Mouse (Mus musculus) induced T-regulatory cell, adult 2 months (primary cell): ENCODE measurements around the gene Krtap1-4.
"Not testable (repeated sequence)": the region's sequence is repeated elsewhere in the genome, so short reads cannot be mapped to it uniquely, and the experiment has no call there.

ENCODE experiments used
- DNase-seq: peaks from one replicate; pipeline ENCODE4 v3.0.0-alpha.2; 2012; ENCODE audit warnings: low read depth

The Krtap1-4 gene

DNA sequence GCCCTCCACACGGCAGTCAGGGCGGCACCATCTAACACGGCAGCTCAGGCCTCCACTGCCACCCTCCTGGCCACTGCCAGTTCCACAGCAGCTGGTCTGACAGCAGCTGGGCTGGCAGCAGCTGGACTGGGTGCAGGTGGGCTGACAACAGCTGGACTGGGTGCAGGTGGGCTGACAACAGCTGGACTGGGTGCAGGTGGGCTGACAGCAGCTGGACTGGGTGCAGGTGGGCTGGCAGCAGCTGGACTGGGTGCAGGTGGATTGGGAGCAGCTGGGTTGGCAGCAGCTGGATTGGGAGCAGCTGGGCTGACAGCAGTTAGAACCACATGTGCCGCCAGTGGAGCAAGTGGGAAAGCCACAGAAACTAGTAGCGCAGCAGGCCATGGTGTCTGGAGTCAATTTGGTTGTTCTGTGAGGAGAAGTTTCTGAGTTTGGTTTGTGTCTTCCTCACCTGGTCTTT is at the start of gene Krtap1-4:
Gene Krtap1-4, minus strand, starts transcription at position 410 of the 460 bp plus-strand sequence.
- no peak for DNase-seq

DNA sequence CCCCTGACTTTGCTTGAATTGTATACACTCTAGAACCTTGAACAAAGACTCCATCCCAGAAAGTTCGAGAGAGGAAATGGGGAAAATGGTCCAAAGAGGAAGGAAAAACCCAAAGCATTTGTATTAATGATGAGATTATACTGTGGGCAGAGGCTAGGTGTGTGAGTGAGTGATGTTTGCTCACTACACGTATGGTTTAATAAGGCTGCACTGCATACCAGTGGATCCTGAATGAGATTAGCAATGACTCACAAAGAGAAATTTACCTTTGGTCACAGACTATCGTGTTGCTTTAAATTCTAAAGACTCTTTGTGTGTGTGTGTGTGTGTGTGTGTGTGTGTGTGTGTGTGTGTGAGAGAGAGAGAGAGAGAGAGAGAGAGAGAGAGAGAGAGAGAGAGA is 47.4 kb upstream of the Krtap1-4 start:
- DNase-seq = no peak

GRCm38 (mm10) chr11:99628138-99628537 is 44.7 kb upstream of the Krtap1-4 start, which contains the start of gene Krtap4-1:
Krtap4-1 (minus strand) TSS chr11:99628238.
- DNase-seq = no peak

DNA sequence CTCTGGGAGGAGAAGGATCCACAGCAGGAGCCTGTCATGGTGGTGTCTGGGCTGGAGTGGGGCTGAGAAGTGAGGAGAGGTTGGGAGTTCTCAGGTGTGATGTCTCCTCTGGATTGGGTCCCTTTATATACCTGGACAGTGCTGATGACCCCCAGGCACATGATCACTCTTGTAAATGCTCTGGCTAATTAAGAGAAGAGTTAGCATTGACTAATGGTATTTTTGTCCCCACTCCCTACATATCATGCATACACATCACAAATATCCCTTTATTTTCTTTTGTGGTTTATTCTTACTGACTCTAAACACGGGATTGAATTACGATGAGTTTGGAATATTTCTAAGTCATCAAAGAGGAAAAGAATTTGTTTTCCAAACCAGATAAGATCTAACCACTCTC is 36.9 kb upstream of the Krtap1-4 start, which contains the start of gene Gm11562:
Gene Gm11562, minus strand, starts transcription at position 101 of the 400 bp plus-strand sequence.
- no peak for DNase-seq

GRCm38 (mm10) chr11:99614796-99615363 is 31.4 kb upstream of the Krtap1-4 start, which contains the start of gene Krtap2-4:
Krtap2-4 (minus strand) TSS chr11:99614846.
- no peak for DNase-seq

- not testable (repeated sequence) for DNase-seq
These were observed 26.6 kb upstream of the Krtap1-4 start, which contains the start of gene Gm11937 for GRCm38 (mm10) chr11:99610089-99610488. Gm11937 (minus strand) TSS chr11:99610189.

DNA sequence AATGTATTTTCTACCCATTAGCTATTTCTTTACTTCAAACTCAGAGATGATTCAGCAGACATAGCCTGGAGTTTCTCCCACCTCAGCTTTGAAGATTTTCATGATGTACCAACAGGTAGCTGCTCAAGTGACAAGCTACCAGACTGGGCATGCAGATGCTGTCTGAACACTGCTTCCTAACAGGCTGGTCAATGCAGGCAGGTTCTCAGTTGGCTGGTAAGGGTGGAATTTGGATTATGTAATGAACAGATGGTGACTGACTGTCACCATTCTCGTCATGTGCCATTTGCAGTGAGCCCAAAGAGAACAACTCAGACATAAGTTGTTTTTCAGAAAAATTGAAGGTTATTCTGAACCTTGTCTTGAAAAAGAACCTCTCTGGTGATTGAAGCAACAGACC is 25.7 kb upstream of the Krtap1-4 start:
- DNase-seq = no peak

DNA sequence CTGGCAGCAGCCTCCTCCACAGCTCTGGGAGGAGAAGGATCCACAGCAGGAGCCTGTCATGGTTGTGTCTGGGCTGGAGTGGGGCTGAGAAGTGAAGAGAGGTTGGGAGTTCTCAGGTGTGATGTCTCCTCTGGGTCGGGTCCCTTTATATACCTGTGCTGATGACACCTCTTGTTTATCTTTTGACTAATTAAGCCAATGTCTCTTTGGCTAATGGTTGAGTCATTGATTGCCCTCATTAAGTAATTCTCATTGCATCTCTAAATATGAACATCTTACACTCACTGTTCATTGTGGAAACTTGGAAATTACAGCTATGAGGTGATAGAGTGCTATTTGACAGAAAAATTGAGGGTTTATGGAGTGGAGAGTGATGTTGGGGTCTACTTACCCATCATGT is 19.8 kb upstream of the Krtap1-4 start, which contains the start of gene Gm11938:
Gene Gm11938, minus strand, starts transcription at position 101 of the 400 bp plus-strand sequence.
- not testable (repeated sequence) for DNase-seq

- not testable (repeated sequence) for DNase-seq
These were observed 14.3 kb upstream of the Krtap1-4 start, which contains the start of gene Krtap9-3 for GRCm38 (mm10) chr11:99597742-99598141. Krtap9-3 (minus strand) TSS chr11:99598105.

DNA sequence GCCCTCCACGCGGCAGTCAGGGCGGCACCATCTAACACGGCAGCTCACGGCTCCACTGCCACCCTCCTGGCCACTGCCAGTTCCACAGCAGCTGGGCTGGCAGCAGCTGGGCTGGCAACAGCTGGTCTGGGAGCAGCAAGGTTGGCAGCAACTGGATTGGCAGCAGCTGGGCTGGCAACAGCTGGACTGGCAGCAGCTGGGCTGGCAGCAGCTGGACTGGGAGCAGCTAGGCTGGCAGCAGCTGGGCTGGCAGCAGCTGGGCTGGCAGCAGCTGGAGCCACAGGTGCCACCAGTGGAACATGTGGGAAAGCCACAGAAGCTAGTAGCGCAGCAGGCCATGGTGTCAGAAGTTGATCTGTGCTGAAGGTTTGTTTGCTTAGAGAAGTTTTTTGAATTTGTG is 7.5 kb upstream of the Krtap1-4 start, which contains the start of gene Krtap1-3:
Gene Krtap1-3, minus strand, starts transcription at position 359 of the 400 bp plus-strand sequence.
- DNase-seq = no peak

GRCm38 (mm10) chr11:99585096-99585495 is 1.6 kb upstream of the Krtap1-4 start:
- no peak for DNase-seq

- DNase-seq = no peak
These were observed 1.9 kb downstream of the Krtap1-4 start for GRCm38 (mm10) chr11:99581564-99581963.

DNA sequence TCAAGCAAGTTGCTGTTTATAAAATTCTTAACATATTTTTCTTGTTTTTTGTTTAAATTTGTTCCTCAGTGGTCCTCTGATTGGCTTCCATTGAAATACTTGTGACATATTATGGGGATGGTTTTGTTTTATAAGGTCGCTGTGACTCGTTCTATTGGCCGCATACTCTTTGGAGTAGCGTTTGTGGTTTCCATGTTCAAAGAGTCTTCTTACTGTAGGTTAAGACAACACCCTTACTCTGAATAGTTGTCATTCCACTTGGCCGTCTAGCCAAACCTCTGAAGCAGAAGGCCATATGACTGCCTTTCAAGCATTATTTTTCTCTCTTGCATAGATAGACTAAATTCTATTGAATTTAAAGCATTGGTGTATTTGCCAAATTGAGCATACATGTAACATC is 2.4 kb downstream of the Krtap1-4 start:
- no peak for DNase-seq

DNA sequence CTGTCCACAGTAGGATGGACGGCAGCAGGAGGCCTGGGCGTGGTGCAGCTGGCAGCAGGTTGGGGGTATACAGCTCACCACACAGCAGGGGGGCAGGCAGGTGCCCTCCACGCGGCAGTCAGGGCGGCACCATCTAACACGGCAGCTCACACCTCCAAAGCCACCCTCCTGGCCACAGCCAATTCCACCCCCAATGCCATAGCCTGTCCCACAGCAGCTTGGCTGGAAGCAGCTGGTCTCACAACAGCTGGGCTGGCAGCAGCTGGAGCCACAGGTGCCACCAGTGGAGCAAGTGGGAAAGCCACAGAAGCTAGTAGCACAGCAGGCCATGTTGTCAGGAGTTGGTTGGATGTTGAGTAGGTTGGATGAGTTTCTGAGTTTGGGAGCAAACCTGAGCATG is 2.8 kb downstream of the Krtap1-4 start, which contains the start of gene Krtap1-5:
Gene Krtap1-5, minus strand, starts transcription at position 381 of the 400 bp plus-strand sequence.
- no peak for DNase-seq

DNA sequence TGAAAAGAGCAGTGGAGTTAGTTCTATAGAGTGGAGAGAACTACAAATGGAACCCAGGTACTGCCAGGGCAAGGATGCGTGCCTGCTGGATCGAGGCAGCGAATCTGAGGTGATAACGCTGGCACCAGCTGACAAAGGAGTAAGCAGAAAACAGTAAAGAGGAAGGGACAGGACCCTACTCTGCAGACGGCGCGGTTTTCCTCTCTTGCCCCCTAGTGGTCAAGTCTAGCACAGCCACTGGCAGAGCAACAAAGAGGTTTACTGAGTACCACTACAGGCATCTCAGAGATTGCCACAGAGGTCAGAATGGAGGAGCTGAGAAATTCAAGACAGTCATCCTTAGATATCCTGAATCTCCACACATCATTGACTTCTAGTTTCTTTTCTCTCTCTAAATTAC is 9.3 kb downstream of the Krtap1-4 start:
- peak; percentile 61 for DNase-seq

GRCm38 (mm10) chr11:99573164-99573563 is 10.3 kb downstream of the Krtap1-4 start:
- DNase-seq = no peak

DNA sequence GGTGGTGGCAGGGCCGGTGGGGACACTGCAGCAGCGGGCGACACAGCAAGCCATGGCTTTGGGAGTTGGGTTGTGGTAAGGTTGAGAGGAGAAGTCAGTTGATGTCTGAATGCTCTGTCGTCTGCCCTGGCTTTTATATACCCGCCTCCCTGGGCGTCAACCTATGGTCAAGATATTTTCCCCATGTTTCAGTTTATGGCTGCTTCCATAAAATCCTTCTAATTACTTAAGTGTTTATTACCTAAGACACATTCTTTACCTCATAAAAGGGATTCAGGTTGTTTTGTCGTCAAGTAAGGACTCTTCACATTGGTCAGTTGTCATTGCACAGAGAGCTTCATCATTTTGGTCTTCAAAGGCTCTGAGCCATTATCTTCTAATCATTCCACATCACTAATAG is 16.9 kb downstream of the Krtap1-4 start, which contains the start of gene Krtap3-1:
Gene Krtap3-1, minus strand, starts transcription at position 101 of the 400 bp plus-strand sequence.
- no peak for DNase-seq

DNA sequence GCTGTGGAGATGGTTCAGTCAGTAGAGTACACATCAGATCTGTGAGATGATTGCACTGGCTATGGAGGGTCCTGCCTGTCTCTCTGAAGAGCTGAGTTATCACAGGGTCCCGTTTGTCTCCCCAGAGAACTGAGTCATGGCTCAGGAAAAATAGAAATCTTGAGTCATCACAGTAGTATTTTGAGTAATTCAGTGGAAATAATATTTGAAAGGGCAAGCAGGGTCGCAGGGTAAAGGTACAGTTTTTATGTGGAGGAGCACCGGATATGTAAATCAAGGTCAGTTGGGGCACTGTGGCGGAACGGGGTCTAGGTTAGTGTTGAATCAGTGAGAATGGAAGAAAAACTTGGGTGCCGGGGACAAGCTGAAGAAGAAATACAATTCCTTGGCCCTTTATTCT is 20.9 kb downstream of the Krtap1-4 start:
- DNase-seq = no peak

GRCm38 (mm10) chr11:99559366-99559765 is 24.1 kb downstream of the Krtap1-4 start, which contains the start of gene Gm11939:
Gm11939 (minus strand) TSS chr11:99559466.
- DNase-seq = no peak

DNA sequence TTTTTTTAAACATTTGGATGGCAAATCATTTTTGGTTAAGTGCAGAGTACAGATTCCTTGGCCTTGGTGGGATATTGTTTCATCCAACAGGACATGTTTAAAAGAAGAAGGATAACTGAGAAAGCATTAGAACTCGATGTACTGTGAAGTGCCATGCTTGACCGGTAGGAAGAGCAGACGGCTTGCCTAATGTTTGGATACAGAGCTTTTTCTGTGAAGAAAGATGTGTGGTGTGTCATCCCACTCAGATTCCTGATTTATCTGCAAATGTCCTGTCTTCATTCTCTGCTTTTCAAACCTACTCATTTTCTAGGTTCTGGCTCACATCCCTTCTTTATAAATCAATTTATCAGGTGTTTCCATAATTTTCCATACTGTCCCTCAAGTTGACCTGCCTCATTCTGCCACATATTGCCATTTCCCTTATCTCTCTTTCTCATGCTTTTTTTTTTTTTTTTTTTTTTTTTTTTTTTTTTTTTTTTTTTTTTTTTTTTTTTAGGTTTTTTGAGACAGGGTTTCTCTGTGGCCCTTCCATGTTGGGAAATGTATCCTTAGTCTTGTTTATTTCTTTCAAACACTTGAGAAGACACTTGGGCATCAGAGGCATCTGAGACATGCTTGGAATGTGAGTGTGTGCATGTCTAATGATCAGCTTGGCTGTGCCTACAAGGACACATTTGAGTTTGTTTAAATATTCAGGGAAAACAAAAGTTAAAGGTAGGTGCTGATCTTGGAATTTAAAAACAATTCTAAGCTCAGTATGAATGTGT is 25.3 kb downstream of the Krtap1-4 start:
- DNase-seq = no peak

- DNase-seq = no peak
These were observed 26.7 kb downstream of the Krtap1-4 start, which contains the start of gene Krtap3-2 for GRCm38 (mm10) chr11:99556753-99557152. Krtap3-2 (minus strand) TSS chr11:99556853.

DNA sequence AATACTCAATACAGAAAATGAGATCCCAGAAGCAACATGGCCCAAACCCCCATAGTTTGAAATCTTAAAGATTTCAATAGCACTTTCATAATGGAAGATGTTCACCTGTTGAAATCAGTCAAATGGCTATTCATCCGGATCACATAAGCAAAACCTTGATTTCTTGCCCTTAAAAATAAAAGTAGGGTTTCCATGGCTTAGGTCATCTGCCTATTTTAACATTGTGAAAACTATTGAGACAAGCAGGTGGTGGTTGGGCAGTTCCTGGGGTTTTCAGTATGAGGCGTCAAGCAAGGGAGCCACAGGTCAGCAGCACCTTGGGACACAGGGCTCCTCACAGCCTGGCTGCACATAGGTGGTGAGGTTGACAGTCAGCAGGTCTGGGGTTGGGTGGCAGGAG is 27.3 kb downstream of the Krtap1-4 start:
- DNase-seq = no peak
